Mouse (Mus musculus): ENCODE measurements at regions not wholly inside any gene's neighbourhood (a gene's known extent, or its start where the extent isn't known, plus 50 kb on each side); places are given as distances from the start of the nearest gene placed in this dataset.

DNA sequence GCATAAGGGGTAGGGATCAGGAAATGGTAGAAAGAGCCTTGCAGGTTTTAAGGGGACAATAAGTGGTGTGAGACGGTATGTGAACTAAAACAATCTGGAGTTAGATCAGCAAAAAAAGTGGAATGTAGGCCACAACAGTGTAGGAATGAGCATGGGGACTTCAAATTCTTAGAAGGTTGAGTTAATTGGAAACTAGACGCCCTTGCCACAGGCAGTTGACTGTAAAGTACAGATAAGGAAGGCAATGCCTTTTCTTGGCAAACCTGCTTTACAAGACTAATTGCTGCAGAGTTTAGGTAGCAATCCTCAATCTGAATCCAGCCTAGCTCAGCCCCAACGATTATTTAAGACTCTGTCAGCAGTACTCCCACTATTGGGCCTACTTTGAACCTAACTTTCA is 206.8 kb upstream of the Gm28363 start:
- H3K4me1 ChIP-seq (ENCODE audit: control insufficient read depth in 1 of 2, insufficient read depth in 2 of 2, low read length in 2 of 2) = no peaks in the 10 kb centered on the region
- H3K79me2 ChIP-seq (ENCODE audit: control insufficient read depth, insufficient read depth, low read length, poor library complexity) = no peaks in the 10 kb centered on the region
- no peak overlapping the region for H3K9ac ChIP-seq (ENCODE audit: control insufficient read depth, low read depth, low read length, poor library complexity, severe bottlenecking)
- H3K27ac ChIP-seq (ENCODE audit: control insufficient read depth, low read depth, low read length) = no peak overlapping the region
- no peaks in the 10 kb centered on the region for H3K27me3 ChIP-seq (ENCODE audit: control insufficient read depth in 1 of 2, insufficient read depth in 2 of 2, low read length in 2 of 2)
- no peak overlapping the region for H3K4me3 ChIP-seq (ENCODE audit: control insufficient read depth in 1 of 2, insufficient read depth in 1 of 2, low read depth in 2 of 2, low read length in 2 of 2)
- H3K36me3 ChIP-seq (ENCODE audit: control insufficient read depth in 1 of 2, insufficient read depth in 2 of 2, low read length in 2 of 2) = no peaks in the 10 kb centered on the region
- DNase-seq (ENCODE audit: low read depth, low spot score) = no peak
- H3K9me3 ChIP-seq (replicated peaks; ENCODE audit: insufficient read depth, low read length) = no peaks in the 10 kb centered on the region
- TF ChIP-seq GABPA (IDR thresholded peaks at IDR 0.05; ENCODE audit: low read depth, low read length) (no peak), USF1 (IDR thresholded peaks at IDR 0.05; ENCODE audit: low read depth, low read length) (no peak), MYB (IDR thresholded peaks at IDR 0.05; ENCODE audit: low read depth, low read length) (no peak), NRF1 (IDR thresholded peaks at IDR 0.05; ENCODE audit: insufficient read depth, low read depth, low read length, poor library complexity, severe bottlenecking) (no peak), CHD1 (IDR thresholded peaks at IDR 0.05; ENCODE audit: low read depth, low read length) (no peak), ETS1 (IDR thresholded peaks at IDR 0.05; ENCODE audit: low read depth, low read length) (no peak), MAFK (IDR thresholded peaks at IDR 0.05; ENCODE audit: borderline replicate concordance, low read depth, low read length) (no peak), ZMIZ1 (IDR thresholded peaks at IDR 0.05; ENCODE audit: low read depth, low read length) (no peak), MAX (IDR thresholded peaks at IDR 0.05; ENCODE audit: low read length) (no peak), UBTF (IDR thresholded peaks at IDR 0.05; ENCODE audit: borderline replicate concordance, insufficient read depth, low read depth, low read length) (no peak), MAZ (IDR thresholded peaks at IDR 0.05; ENCODE audit: low read depth, low read length) (no peak), POLR2AphosphoS2 (IDR thresholded peaks at IDR 0.05; ENCODE audit: low read length) (no peak), ZC3H11A (IDR thresholded peaks at IDR 0.05; ENCODE audit: low read depth, low read length) (no peak)

- no peak for DNase-seq (ENCODE audit: low read depth, low spot score)
- H3K27me3 ChIP-seq (ENCODE audit: control insufficient read depth in 1 of 2, insufficient read depth in 2 of 2, low read length in 2 of 2) = no peaks in the 10 kb centered on the region
- no peak overlapping the region for H3K4me3 ChIP-seq (ENCODE audit: control insufficient read depth in 1 of 2, insufficient read depth in 1 of 2, low read depth in 2 of 2, low read length in 2 of 2)
- no peaks in the 10 kb centered on the region for H3K4me1 ChIP-seq (ENCODE audit: control insufficient read depth in 1 of 2, insufficient read depth in 2 of 2, low read length in 2 of 2)
- no peak overlapping the region for H3K27ac ChIP-seq (ENCODE audit: control insufficient read depth, low read depth, low read length)
- no peak overlapping the region for H3K9ac ChIP-seq (ENCODE audit: control insufficient read depth, low read depth, low read length, poor library complexity, severe bottlenecking)
- no peaks in the 10 kb centered on the region for H3K9me3 ChIP-seq (replicated peaks; ENCODE audit: insufficient read depth, low read length)
- H3K36me3 ChIP-seq (ENCODE audit: control insufficient read depth in 1 of 2, insufficient read depth in 2 of 2, low read length in 2 of 2) = no peaks in the 10 kb centered on the region
- TF ChIP-seq MAX (IDR thresholded peaks at IDR 0.05; ENCODE audit: low read length) (no peak), MYB (IDR thresholded peaks at IDR 0.05; ENCODE audit: low read depth, low read length) (no peak), USF1 (IDR thresholded peaks at IDR 0.05; ENCODE audit: low read depth, low read length) (no peak), ZMIZ1 (IDR thresholded peaks at IDR 0.05; ENCODE audit: low read depth, low read length) (no peak), ELF1 (IDR thresholded peaks at IDR 0.05; ENCODE audit: low read depth, low read length) (no peak), POLR2AphosphoS5 (IDR thresholded peaks at IDR 0.05; ENCODE audit: borderline replicate concordance, low read depth, low read length) (no peak), CHD1 (IDR thresholded peaks at IDR 0.05; ENCODE audit: low read depth, low read length) (no peak), ETS1 (IDR thresholded peaks at IDR 0.05; ENCODE audit: low read depth, low read length) (no peak), MEF2A (IDR thresholded peaks at IDR 0.05; ENCODE audit: extremely low read depth, insufficient replicate concordance, low read depth, low read length, poor library complexity, severe bottlenecking) (no peak)
- no peaks in the 10 kb centered on the region for H3K79me2 ChIP-seq (ENCODE audit: control insufficient read depth, insufficient read depth, low read length, poor library complexity)
These were observed 199.9 kb upstream of the Gm28363 start for GRCm38 (mm10) chr1:117497003-117497402.
